Mouse (Mus musculus) midbrain, embryonic 10.5 days (tissue): ENCODE data around the gene Slc7a4. TPM values are rescaled to one million over a fixed set of nuclear protein-coding genes. Genes with fewer than 3 reads are reported as not detected.
A peak's percentile ranks its signal among the peaks of the same experiment; 100 is the strongest.
"Not testable (repeated sequence)": the region's sequence is repeated elsewhere in the genome, so short reads cannot be mapped to it uniquely, and the experiment has no call there.

Experiments used
- DNase-seq: peaks from one replicate; pipeline ENCODE4 v3.0.0-alpha.2; 2017; ENCODE audit warnings: low spot score
- H3K27ac ChIP-seq: fragments of 300-500 bp; sonication (generic); replicated peaks from 2 replicates; pipeline ENCODE4 v1.5.1; 2016; ENCODE audit warnings: mild to moderate bottlenecking
- H3K27me3 ChIP-seq: fragments of 300-500 bp; sonication (generic); 2 replicates; pipeline ENCODE4 v1.6.1; 2016; ENCODE audit warnings: low read depth, mild to moderate bottlenecking; ENCODE audit not compliant: poor library complexity, severe bottlenecking
- H3K36me3 ChIP-seq: fragments of 300-500 bp; sonication (generic); 2 replicates; pipeline ENCODE4 v1.6.1; 2016; ENCODE audit warnings: mild to moderate bottlenecking, moderate library complexity
- H3K4me1 ChIP-seq: fragments of 300-500 bp; sonication (generic); 2 replicates; pipeline ENCODE4 v1.6.1; 2016
- H3K4me3 ChIP-seq: fragments of 300-500 bp; sonication (generic); 2 replicates; pipeline ENCODE4 v1.5.1; 2016; ENCODE audit warnings: mild to moderate bottlenecking, moderate library complexity
- H3K9me3 ChIP-seq: fragments of 300-500 bp; sonication (generic); replicated peaks from 2 replicates; pipeline ENCODE4 v1.6.1; 2016; ENCODE audit warnings: mild to moderate bottlenecking
- WGBS: fragments of 180-500 bp; shearing (Covaris S2); methylation state at CpG from one replicate; pipeline ENCODE4 v1.1.7; 2016; 5-methylcytosine and 5-hydroxymethylcytosine counted together
- polyA plus RNA-seq: library from polyadenylated mRNA; unstranded; fragments of >200 nt; fragmentation: Nextera tagmentation; extraction: Ambion mirVana; gene quantifications from 2 replicates; pipeline ENCODE4 v1.2.1, GENCODE M21; 2016

Slc7a4 gene
- 2.4 and 2.6 TPM in 2 replicates for polyA plus RNA-seq

- peak; percentile 55 for DNase-seq
- Histone ChIP-seq H3K36me3 (no peaks in the 10 kb centered on the region), H3K9me3 (peaks cover under 1% of the 10 kb centered on the region; the same call in 1 of the 2 replicates), H3K4me3 (no peak within 1 kb of the TSS), H3K27ac (no peak within 1 kb of the TSS), H3K4me1 (no peaks in the 10 kb centered on the region), H3K27me3 (peaks cover 7% of the 10 kb centered on the region)
- WGBS, result 15% methylated on average over 8 of the region's 8 CpGs
Measured at GRCm38 (mm10) chr16:17583064-17583463, at the start of gene Slc7a4. Gene Slc7a4 (minus strand): TSS chr16:17583214.

- Histone ChIP-seq H3K9me3 (no peaks in the 10 kb centered on the region), H3K4me1 (no peaks in the 10 kb centered on the region), H3K36me3 (peaks cover 98% of the 10 kb centered on the region), H3K27me3 (no peaks in the 10 kb centered on the region), H3K4me3 (no peak overlapping the region), H3K27ac (no peak overlapping the region)
- no peak for DNase-seq
- 89% methylated on average over 2 of the region's 2 CpGs for WGBS
Measured at GRCm38 (mm10) chr16:17632580-17632979, 49.6 kb upstream of the Slc7a4 start.

- Histone ChIP-seq H3K27ac (no peak overlapping the region), H3K27me3 (no peaks in the 10 kb centered on the region), H3K4me3 (no peak overlapping the region), H3K9me3 (no peaks in the 10 kb centered on the region), H3K36me3 (peaks cover 97% of the 10 kb centered on the region), H3K4me1 (no peaks in the 10 kb centered on the region)
- WGBS, result 94% methylated on average over 5 of the region's 5 CpGs
- no peak for DNase-seq
Measured at GRCm38 (mm10) chr16:17626269-17626555, 43.2 kb upstream of the Slc7a4 start.

- H3K4me1 ChIP-seq, result peaks cover under 1% of the 10 kb centered on the region; the same call in 1 of the 2 replicates
- H3K9me3 ChIP-seq, result no peaks in the 10 kb centered on the region
- no peak overlapping the region for H3K4me3 ChIP-seq
- no peak overlapping the region for H3K27ac ChIP-seq
- H3K36me3 ChIP-seq, result peaks cover 94% of the 10 kb centered on the region
- no peak for DNase-seq
- no peaks in the 10 kb centered on the region for H3K27me3 ChIP-seq
- WGBS, result 73% methylated on average over 8 of the region's 8 CpGs
Measured at GRCm38 (mm10) chr16:17625488-17626268, 42.7 kb upstream of the Slc7a4 start.

- 97% methylated on average over 1 of the region's 1 CpGs for WGBS
- no peaks in the 10 kb centered on the region; the same call in 1 of the 2 replicates for H3K27me3 ChIP-seq
- peaks cover 56% of the 10 kb centered on the region for H3K36me3 ChIP-seq
- H3K4me3 ChIP-seq, result no peak overlapping the region
- peaks cover 11% of the 10 kb centered on the region for H3K4me1 ChIP-seq
- no peaks in the 10 kb centered on the region for H3K9me3 ChIP-seq
- no peak overlapping the region for H3K27ac ChIP-seq
- no peak for DNase-seq
Measured at GRCm38 (mm10) chr16:17621936-17622335, 38.9 kb upstream of the Slc7a4 start.

- H3K4me1 ChIP-seq, result peaks cover 11% of the 10 kb centered on the region
- H3K27me3 ChIP-seq, result no peaks in the 10 kb centered on the region; the same call in 1 of the 2 replicates
- peak; percentile 93 for DNase-seq
- 3% methylated on average over 60 of the region's 60 CpGs for WGBS
- peaks cover 34% of the 10 kb centered on the region for H3K36me3 ChIP-seq
- peak within 1 kb of the TSS; percentile 96 for H3K4me3 ChIP-seq
- H3K9me3 ChIP-seq, result no peaks in the 10 kb centered on the region
- H3K27ac ChIP-seq, result peak within 1 kb of the TSS; percentile 91
Measured at GRCm38 (mm10) chr16:17619198-17620105, 36.4 kb upstream of the Slc7a4 start, which contains the start of gene Smpd4. Gene Smpd4 (plus strand): TSS chr16:17619354.

- H3K27me3 ChIP-seq, result no peaks in the 10 kb centered on the region; the same call in 1 of the 2 replicates
- peaks cover 20% of the 10 kb centered on the region for H3K36me3 ChIP-seq
- peaks cover 11% of the 10 kb centered on the region for H3K4me1 ChIP-seq
- no peaks in the 10 kb centered on the region for H3K9me3 ChIP-seq
- H3K4me3 ChIP-seq, result no peak overlapping the region
- 23% methylated on average over 13 of the region's 13 CpGs for WGBS
- H3K27ac ChIP-seq, result no peak overlapping the region
- DNase-seq, result peak; percentile 62
Measured at GRCm38 (mm10) chr16:17617922-17618565, 35.0 kb upstream of the Slc7a4 start.

- Histone ChIP-seq H3K9me3 (no peaks in the 10 kb centered on the region), H3K4me1 (peaks cover 11% of the 10 kb centered on the region), H3K27ac (no peak overlapping the region), H3K27me3 (no peaks in the 10 kb centered on the region; the same call in 1 of the 2 replicates), H3K36me3 (peaks cover 2% of the 10 kb centered on the region; the same call in 1 of the 2 replicates), H3K4me3 (no peak overlapping the region)
- WGBS, result 89% methylated on average over 5 of the region's 5 CpGs
- DNase-seq, result no peak
Measured at GRCm38 (mm10) chr16:17616212-17616611, 33.2 kb upstream of the Slc7a4 start.

GRCm38 (mm10) chr16:17614740-17615139, 31.7 kb upstream of the Slc7a4 start:
- H3K27me3 ChIP-seq, H3K36me3 ChIP-seq, H3K9me3 ChIP-seq, H3K27ac ChIP-seq, DNase-seq, H3K4me1 ChIP-seq, H3K4me3 ChIP-seq: not testable (repeated sequence)
- WGBS, result 84% methylated on average over 6 of the region's 6 CpGs

GRCm38 (mm10) chr16:17611383-17611782, 28.4 kb upstream of the Slc7a4 start:
- no peak for DNase-seq
- H3K27ac ChIP-seq, result no peak overlapping the region
- 74% methylated on average over 4 of the region's 4 CpGs for WGBS
- H3K27me3 ChIP-seq, result no peaks in the 10 kb centered on the region
- H3K36me3 ChIP-seq, result no peaks in the 10 kb centered on the region
- peaks cover 4% of the 10 kb centered on the region; the same call in 1 of the 2 replicates for H3K9me3 ChIP-seq
- H3K4me1 ChIP-seq, result no peaks in the 10 kb centered on the region
- no peak overlapping the region for H3K4me3 ChIP-seq

- 87% methylated on average over 5 of the region's 5 CpGs for WGBS
- Histone ChIP-seq H3K9me3 (peaks cover 4% of the 10 kb centered on the region), H3K4me3 (no peak overlapping the region), H3K4me1 (no peaks in the 10 kb centered on the region), H3K36me3 (no peaks in the 10 kb centered on the region), H3K27ac (no peak overlapping the region), H3K27me3 (no peaks in the 10 kb centered on the region)
- DNase-seq, result no peak
Measured at GRCm38 (mm10) chr16:17605684-17606083, 22.7 kb upstream of the Slc7a4 start.

- Histone ChIP-seq H3K36me3 (no peaks in the 10 kb centered on the region), H3K9me3 (peaks cover 4% of the 10 kb centered on the region; the same call in 1 of the 2 replicates), H3K4me1 (no peaks in the 10 kb centered on the region), H3K4me3 (no peak overlapping the region), H3K27me3 (no peaks in the 10 kb centered on the region), H3K27ac (no peak overlapping the region)
- no peak for DNase-seq
- WGBS, result 69% methylated on average over 4 of the region's 4 CpGs
Measured at GRCm38 (mm10) chr16:17604941-17605340, 21.9 kb upstream of the Slc7a4 start.
